Mouse (Mus musculus) ovary, postnatal 14 days (tissue): Measurements from ENCODE around the gene Acd.

ENCODE experiments used
- DNase-seq: peaks from one replicate; pipeline ENCODE4 v3.0.0; 2022; ENCODE audit warnings: low spot score

Acd gene

DNA sequence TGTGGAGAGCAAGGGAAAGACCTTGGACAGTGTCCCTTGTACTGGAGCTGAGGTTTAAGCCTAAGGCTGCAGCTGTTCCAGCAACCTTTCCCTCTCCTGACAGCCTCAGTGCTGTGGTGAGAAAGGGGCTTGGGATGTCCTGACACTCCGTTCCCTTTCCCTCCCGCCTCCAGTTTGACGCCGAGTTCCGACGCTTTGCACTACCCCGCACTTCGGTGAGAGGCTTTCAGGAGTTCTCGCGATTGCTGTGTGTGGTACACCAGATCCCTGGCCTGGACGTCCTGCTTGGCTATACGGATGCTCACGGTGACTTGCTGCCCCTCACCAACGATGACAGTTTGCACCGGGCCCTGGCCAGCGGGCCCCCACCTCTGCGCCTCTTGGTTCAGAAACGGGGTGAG is 1.1 kb upstream of the Acd start:
- no peak for DNase-seq

DNA sequence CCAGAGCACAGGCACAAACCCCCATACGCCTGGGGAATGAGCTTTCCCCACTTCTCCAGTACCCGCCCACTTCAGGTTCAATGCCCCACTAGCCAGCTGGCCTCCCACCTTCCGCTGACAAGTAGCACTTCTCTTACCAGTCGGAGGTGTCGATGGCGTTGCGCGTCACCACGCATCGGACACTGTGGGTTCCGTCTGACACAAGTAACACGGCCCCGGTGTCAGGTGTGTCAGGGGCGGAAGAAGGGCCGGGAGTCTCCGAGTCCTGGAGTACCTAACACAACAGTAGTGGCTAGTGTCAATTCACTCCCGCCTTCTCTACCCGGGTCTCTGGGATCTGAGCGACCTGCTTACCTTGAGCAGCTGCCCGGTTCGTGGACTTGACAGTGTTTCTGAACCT is 336 bp downstream of the Acd start:
- no peak for DNase-seq

DNA sequence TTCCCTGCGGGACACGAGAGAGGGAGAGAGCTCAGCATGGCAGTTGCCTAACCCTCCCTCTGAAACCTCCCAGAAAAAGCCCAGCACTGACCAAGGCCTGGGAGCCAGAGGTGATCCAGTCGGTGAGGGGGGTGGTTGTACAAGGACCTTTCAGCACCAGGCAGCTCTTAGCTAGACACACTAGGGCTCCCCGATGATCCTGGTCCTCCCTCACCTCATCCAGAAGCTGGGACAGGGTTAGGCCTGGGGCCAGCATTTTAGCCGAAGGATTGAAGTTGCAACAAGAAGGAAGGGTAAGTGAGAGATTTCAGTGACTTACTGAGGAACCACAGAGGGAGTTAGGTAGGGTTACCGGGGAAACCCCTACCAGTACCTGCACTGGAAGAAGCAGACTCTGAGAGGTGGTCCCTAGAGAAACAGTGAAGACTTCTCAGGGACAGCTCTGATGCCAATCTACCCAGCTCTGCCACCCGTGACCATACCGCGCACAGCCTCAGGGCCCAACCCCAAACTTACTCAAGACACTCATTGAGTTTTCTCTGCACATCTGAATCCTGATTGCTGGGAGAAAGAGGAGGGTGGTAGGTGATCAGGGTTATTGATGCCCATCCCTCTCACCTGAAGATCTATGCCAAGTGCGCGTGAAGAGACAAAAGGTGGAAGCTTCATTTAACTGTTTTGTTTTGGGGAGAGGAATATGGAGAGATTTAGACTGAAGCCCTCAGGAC is 1.2 kb downstream of the Acd start:
- no peak for DNase-seq

DNA sequence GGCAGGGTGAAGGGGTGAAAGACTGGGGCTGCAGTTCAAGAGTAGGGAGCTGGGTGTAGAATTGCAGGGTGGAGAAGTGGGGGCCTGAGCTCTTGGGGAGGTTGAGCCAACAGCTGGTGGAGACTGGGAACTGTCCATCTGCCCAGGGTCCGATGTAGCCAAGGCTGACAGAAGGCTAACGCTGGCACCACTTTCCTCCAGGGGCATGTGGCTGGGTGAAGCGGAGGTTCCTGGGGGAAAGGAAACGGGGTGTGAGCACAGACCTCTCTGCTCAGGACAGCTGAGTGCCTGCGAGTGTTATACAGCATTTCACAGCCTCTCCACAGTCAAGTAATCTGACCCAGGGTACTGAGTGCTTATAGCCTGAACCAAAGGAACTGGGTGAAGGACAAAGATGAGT is 2.2 kb downstream of the Acd start:
- no peak for DNase-seq

DNA sequence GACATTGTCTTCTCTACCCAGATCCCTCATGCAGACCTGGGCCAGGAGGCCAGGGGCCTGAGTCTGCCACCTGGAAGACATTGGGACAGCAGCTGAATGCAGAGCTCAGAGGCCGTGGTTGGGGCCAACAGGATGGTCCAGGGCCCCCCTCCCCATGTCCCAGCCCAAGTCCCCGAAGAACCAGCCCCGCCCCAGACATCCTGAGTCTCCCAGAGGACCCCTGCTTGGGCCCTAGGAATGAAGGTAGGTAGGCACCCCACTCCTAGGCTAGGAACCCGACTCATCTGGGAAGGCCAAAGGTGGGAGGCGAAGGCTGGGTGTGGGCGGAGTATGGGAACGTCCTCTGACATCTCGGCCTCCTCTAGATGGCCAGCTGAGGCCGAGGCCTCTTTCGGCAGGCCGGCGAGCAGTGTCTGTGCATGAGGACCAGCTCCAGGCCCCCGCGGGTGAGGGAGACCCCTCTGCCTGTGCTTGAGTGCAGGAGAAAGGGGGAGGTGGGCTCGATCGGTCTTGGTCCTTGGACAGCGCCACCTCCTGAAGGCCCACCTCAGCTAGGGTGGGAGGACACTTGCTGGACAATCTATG is 3.6 kb downstream of the Acd start:
- DNase-seq, result no peak

DNA sequence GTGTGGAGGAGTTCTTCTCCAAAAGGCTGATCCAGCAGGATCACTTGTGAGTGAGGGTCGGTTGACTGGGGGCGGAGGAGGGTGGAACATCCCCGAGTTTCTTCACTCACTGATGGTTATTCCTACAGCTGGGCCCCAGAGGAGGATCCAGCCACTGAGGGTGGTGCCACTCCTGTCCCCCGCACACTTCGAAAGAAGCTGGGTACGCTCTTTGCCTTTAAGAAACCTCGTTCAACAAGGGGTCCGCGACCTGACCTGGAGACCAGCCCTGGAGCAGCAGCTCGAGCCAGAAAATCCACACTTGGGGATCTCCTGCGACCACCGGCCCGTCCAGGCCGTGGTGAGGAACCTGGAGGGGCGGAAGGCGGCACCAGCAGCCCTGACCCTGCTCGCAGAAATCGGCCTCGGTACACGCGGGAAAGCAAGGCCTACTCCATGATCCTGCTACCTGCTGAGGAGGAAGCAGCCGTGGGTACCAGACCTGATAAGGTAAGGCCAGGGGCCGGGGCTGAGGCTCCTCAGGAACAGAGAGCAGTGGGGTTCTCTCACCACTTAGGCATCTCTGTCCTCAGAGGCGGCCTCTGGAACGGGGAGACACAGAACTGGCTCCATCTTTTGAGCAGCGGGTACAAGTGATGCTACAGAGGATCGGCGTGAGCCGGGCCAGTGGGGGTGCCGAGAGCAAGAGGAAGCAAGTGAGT is 5.7 kb downstream of the Acd start:
- DNase-seq, result no peak

DNA sequence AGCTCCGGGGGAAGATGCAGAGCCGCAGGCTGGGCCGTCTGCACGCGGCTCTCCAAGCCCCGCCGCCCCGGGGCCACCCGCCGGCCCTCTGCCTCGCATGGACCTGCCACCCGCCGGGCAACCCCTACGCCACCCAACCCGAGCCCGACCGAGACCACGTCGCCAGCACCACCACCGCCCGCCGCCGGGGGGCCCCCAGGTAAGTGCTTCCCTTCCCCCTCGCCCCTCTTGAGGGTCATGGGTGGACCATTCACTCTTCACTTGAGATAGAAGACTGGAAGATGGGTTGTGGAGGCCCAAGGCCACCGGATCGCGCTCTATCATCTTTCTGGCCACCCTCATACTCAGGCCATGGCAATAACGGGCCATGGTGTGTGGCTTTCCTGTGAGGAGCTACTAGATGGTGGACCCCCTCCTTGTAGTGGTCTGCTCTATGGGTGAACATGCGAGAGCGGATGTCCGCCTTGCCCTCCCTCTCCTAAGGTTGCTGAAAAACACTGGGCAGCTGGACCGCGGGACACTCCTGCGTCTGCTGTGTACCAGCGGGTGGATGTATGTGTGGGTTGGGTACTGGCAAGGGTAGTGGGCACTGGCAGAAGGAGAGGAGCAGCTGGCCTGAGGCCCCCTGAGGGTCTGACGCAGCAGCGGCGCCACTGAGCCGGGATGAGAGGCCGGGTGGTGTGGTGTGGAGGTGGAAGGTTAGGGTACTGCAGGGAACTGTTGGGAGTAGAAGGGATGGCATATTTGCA is 6.7 kb downstream of the Acd start:
- no peak for DNase-seq

DNA sequence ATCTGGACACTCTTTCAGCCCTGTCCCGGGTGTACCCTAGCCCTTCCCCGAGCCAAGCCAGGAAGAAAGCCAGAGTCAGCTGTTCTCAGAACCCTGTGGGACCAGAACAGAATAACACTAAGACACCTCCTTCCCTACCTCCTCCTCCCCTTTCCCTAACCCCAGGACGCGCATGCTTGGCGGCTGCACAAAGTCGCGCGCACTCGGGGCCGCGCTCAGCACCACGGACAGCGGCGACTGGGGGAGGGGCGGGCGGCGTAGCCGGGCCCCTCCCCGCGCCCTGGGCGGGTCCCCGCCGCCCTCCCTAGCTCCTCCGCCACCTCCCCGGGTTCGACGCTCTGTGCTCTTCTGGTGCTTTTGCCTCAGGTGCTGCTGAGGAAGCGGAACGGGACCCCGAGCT is 7.3 kb downstream of the Acd start:
- peak; percentile 77 for DNase-seq

DNA sequence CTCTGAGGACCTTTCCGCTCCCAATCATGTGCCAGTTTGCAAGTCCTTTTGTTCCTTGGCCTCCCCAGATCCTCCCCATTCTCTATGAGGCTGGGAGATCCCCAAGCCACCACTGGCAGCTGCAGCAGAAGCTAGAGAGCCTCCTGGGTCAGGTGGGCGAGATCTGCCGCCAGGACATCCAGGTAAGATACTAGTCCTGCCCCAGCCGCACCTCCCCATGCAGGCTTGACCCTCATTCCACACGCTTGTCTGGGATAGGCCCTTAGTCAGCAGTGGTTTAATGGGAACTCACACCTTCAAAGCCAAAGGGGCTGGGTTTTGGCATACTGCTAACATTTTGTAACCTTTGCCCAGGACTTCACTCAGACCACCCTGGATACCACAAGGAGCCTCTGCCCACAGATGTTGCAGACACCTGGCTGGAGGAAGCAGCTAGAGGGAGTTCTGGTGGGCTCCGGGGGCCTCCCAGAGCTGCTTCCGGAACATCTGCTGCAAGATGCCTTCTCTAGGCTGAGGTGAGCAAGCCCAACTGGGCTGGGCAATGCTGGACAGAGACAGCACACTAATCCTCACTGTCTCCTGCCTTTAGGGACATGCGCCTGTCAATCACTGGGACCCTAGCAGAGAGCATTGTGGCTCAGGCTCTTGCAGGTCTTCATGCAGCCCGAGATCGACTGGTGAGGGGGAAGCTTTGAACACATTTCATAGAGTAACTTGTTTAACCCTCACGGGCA is 8.3 kb downstream of the Acd start:
- DNase-seq, result no peak

DNA sequence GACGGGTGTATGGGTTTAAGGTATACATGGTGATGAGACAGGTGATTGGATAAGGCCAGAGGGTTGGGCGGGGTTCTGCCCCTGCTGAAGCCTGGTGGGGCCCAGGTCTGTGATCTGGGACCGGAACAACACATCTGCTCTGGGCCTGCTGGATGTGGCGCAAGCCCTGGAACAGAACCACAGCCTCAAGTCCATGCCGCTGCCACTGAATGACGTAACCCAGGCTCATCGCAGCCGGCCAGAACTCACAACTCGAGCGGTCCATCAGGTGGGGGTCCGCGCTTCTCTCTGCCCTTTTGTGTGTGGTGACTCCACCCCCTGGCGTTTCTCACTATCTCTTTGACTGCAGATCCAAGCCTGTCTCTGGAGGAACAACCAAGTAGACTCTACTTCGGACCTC is 9.9 kb downstream of the Acd start:
- DNase-seq, result no peak

DNA sequence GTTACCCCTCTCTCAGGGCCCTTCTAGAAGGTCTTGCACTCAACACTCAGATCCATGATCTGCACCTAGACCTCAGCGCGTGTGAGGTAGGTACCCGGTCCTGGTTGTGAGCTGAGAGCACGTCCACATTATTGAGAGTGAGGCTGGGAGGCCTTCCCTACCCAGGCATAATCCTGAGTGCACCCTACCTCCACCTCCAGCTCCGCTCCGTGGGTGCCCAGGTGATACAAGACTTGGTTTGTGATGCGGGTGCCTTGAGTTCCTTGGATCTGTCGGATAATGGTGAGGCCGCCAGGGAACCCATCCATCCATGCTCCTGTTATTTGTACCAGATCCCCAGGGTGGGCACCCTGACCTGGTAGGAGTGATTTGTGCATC is 10.9 kb downstream of the Acd start:
- no peak for DNase-seq

DNA sequence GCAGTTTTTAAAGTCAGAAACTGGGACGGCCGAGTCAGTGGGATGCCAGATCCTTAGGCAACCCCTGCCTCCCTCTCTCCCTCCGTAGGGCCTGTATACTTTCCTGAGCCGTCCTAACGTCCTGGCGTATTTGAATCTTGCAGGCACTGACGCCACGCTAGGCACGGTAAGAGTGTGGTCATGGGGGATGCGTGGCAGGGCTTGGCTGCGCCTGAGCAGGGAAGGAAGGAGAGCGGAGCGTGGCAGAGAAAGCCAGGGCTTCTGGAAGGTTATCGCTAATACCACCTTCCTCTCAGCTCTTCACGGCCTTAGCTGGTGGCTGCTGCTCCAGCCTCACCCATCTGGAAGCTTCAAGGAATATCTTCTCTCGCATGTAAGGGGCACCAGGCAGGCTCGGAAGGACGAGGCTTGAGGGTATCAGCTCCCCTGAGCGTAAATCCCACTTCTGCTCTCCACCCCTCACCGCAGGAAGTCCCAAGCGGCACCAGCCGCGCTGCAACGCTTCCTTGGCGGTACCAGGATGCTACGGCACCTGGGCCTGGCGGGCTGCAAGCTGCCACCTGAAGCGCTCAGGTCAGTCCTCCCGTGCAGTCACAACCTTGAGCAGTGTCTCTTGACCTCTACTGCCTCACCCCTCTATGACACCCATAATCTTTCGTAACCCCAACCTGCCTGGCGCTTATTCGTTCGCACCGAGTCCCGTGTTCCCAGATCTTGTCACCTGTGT is 11.5 kb downstream of the Acd start:
- no peak for DNase-seq

DNA sequence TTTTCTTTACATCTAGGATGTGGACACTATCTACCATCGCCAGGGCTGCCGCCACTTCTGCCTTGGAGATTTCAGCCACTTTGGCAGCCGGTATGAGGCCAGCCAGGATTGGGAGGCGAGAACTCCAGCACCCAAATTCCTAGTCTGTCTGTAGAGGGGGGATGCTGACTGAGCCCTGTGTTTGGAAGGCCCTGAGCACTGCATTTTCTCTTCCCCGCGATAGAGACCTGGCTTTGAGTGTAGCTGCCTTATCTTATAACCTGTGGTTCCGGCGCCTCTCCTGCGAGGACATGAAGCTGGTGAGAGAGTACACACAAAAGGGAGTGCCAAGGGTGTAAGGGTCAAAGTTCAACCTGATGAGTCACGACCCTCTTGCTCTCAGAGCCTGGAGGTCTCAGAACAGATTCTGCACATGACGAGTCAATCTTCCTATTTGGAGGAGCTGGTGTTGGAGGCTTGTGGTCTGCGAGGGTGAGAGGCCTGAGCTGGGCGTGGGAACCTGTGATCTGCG is 12.6 kb downstream of the Acd start:
- no peak for DNase-seq

DNA sequence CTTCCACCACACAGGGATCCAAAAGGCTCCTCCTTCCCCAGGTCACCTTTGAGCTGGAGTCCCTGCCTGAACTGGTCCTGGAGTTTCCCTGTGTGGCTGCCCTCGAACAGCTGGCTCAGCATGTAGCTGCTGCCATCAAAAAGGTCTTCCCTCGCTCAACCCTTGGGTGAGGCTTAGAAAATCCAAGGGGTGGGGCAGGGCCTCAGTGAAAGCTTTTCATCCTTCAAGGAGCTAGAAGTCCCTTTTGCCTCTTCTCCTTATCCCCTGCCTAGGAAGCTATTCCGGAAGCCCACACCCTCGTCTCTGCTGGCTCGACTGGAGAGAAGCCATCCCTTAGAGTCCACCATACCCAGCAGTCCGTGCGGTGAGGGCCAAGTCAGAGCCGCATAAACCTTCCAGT is 13.4 kb downstream of the Acd start:
- DNase-seq, result no peak

DNA sequence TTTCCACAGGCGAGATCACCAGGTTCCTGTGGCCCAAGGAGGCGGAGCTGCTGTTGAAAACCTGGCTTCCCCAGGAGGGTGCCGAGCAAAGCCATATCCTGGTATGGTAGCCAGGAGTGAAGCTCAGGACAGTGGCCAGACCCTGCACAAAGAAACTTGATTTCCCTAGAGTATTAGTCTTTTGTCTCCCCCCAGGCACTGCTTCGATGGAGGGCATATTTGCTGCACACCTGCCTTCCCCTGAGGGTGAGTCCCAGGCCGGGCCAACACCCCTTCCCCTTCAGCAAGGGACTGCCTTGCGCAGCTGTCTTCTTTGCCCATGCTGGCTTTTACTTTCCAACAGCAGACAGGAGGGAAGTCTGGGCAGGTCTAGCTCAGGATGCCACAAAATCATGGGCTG is 14.4 kb downstream of the Acd start:
- DNase-seq, result no peak

DNA sequence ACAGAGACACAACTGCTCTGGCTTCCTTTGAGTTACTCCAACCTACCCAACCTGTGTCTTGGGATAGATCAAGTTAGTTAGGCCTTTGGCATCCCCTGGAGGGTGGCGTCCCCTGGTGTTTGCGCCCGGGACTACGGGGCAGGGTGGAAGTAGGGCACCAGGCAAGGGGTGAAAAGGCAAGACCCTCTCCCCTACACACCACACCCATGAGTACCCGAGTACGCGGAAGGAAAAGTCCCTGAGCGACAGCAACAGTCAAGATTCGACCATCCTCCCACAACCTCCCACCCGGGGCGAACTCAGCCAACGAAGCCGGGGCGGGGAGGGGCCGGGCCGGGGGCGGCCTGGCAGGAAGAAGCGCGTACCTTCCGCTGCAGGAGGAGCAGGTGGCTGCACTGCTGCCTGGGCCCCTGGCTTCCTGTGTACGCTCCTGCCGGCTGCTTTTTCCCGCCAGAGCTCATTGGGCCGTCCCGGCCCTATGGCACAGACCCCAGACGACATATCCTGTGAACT is 15.1 kb downstream of the Acd start, which contains the start of gene Carmil2:
Gene Carmil2, plus strand, starts transcription at position 479 of the 513 bp plus-strand sequence.
- no peak for DNase-seq

DNA sequence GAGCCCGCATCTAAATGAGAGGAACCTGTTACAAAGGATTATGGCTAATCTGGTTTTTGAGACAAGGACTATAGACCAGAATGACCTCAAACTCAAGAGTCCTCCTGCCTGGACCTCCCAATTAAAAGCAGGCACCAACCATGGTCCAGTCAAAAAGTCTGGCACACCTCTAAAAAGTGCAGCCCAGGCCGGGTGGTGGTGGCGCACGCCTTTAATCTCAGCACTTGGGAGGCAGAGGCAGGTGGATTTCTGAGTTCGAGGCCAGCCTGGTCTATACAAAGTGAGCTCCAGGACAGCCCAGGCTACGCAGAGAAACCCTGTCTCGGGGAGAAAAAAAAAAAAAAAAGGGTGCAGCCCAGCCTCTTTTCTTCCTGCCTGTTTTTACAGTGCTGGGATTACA is 15.6 kb downstream of the Acd start:
- no peak for DNase-seq

DNA sequence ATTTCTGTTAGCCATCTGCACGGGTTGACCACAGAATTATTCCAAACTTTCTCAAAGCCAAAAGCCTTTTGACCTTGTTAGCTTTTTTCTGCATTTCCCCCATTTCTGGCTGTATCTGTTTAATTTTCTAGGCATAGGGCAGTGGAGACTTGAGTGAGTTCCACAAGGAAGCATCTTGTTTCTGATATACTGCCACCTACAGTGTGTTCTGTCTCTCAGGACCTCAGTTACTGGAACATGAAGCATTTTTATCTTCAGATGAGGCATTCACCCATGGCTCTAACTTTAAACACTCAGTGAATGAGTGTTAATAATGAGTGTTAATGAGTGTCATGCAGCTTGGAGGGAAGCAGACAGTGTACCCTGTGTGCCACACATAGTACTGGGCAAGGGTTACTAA is 23.0 kb downstream of the Acd start:
- DNase-seq, result no peak

DNA sequence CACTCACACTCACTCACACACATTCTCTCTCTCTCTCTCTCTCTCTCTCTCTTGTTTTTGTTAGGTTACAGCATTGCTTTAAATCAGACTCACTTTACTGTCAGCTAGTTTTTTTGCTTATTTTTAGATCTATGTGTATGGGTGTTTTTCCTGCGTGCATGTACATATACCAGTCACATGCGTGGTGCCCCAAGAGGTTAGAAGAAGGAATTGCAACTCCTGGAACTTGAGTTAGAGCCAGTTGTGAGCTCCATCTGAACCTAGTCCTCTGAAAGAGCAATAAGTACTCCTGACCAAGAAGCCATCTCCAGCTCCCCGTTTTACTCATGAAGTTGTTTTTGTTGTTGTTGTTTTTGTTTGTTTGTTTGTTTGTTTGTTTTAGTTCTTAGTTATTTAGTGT is 39.7 kb downstream of the Acd start:
- DNase-seq, result no peak

DNA sequence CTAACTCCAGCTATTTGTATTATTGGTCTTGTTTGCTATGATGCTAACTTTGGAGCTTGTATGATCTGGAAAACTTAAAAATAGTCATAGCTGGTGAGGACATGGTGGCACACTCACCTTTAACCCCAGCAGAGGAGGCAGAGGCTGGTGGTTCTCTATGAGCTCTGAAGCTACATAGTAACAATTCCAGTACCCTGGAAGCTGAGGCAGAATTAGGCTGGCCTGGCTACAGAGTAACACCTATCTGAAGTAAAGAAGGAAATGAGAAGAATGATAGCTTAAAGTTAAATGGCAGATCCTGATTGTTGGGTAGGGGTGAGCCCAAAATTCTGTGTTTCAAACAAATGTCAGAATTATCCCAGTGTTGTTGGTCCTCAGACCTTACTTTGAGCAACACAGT is 43.3 kb downstream of the Acd start:
- DNase-seq, result no peak

DNA sequence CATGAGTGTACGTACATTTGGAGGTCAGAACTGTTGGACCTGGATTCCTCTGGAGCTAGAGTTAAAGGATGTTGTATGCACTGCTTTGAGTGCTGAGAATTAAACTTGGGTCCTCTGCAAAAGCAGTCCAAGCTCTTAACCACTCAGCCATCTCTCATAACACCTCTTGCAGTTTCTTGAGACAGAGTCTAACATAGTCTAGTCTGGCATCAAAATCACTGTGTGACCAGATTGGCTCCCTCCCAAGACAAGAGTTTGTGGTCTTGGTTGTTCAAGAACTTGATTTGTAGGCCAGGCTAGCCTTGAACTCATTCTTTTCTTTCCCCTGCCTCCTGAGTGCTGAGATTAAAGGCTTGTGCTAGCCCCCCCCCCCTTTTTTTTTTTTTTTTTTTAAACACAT is 52.0 kb downstream of the Acd start:
- no peak for DNase-seq
